8 mouse cellular contexts compared by ENCODE assay signal in the genomic region with DNA sequence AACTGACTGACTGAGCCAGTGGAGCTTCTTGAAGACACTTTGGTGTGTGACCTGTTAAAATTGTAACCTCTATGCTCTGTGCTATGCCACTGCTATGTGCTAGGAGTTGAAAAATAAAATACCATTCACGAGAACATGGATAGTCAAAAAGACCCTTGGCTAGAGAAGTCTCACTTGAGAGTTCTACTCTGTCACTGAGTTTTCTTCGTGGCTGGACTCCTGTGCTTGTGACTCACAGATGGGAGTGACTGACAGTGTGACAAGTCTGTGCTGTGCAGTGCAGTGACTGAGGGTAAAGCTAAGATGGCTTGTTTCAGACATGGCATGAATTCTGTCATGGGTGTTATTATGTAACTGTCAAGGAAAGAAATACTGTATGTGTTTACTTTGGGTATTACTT. TPM values are rescaled to one million over a fixed set of nuclear protein-coding genes. Genes with fewer than 3 reads are reported as not detected.
A peak's percentile ranks its signal among the peaks of the same experiment; 100 is the strongest.
DNase-seq lines count a peak whose midpoint lies in the region; ATAC-seq and TF ChIP-seq lines count a peak whose summit lies in the region.

No protein-coding gene starts in this region.

- no peak for ATAC-seq in lung, embryonic 14.5 days (ENCODE audit: insufficient read depth)
- no peak for ATAC-seq in neural tube, embryonic 14.5 days (ENCODE audit: low read depth)

- WGBS in lung, embryonic 14.5 days: 23% methylated on average over 2 of the region's 2 CpGs
- WGBS in forebrain, embryonic 10.5 days: 67% methylated on average over 2 of the region's 2 CpGs
- 56% methylated on average over 2 of the region's 2 CpGs for WGBS in limb, embryonic 10.5 days
- 52% methylated on average over 2 of the region's 2 CpGs for WGBS in neural tube, embryonic 14.5 days

- no peak overlapping the region for H3K9ac ChIP-seq in lung, embryonic 14.5 days
- no peak overlapping the region for H3K9ac ChIP-seq in neural tube, embryonic 14.5 days (replicated peaks; ENCODE audit: low read depth, low read length)

- 0 out of 2 replicates have a peak overlapping the region, but pooled peaks have one; percentile 4 for H3K4me3 ChIP-seq in lung, embryonic 14.5 days (ENCODE audit: low read depth, low read length)
- peak overlapping the region; percentile 95 for H3K4me3 ChIP-seq in forebrain, embryonic 10.5 days
- H3K4me3 ChIP-seq in limb, embryonic 10.5 days: peak overlapping the region; percentile 99; the same call in 1 of the 2 replicates
- H3K4me3 ChIP-seq in neural tube, embryonic 14.5 days (ENCODE audit: low read depth, low read length): no peak overlapping the region; the same call in 1 of the 2 replicates

- H3K4me2 ChIP-seq in lung, embryonic 14.5 days: peak overlapping the region; percentile 90
- peak overlapping the region; percentile 28; the same call in 1 of the 2 replicates for H3K4me2 ChIP-seq in neural tube, embryonic 14.5 days (ENCODE audit: low read depth, low read length)

- H3K27ac ChIP-seq in lung, embryonic 14.5 days (ENCODE audit: low read depth): no peak overlapping the region
- H3K27ac ChIP-seq in forebrain, embryonic 10.5 days: no peak overlapping the region
- H3K27ac ChIP-seq in limb, embryonic 10.5 days: no peak overlapping the region
- no peak overlapping the region for H3K27ac ChIP-seq in neural tube, embryonic 14.5 days (ENCODE audit: low read depth, low read length)

- H3K4me1 ChIP-seq in lung, embryonic 14.5 days (ENCODE audit: insufficient read depth): peaks cover 20% of the 10 kb centered on the region
- H3K4me1 ChIP-seq in forebrain, embryonic 10.5 days: peaks cover 53% of the 10 kb centered on the region
- peaks cover 41% of the 10 kb centered on the region for H3K4me1 ChIP-seq in limb, embryonic 10.5 days
- H3K4me1 ChIP-seq in neural tube, embryonic 14.5 days (ENCODE audit: control insufficient read depth, insufficient read depth, low read length): peaks cover 31% of the 10 kb centered on the region

- DNase-seq in lung, embryonic 14.5 days: no peak
- DNase-seq in lung, postnatal 36 days: no peak
- no peak for DNase-seq in forebrain, embryonic 10.5 days (ENCODE audit: extremely low spot score, low spot score)
- DNase-seq in limb, embryonic 10.5 days (ENCODE audit: low spot score): no peak
- no peak for DNase-seq in embryo, embryonic 11 days
- no peak for DNase-seq in adrenal gland, adult 8-10 months
- DNase-seq in adrenal gland, postnatal 10 days: no peak

- no peak for TF ChIP-seq CTCF in lung, embryonic 14.5 days (IDR thresholded peaks at IDR 0.05; ENCODE audit: low read depth)

- no peaks in the 10 kb centered on the region for H3K9me3 ChIP-seq in lung, embryonic 14.5 days (ENCODE audit: low read depth, low read length)
- H3K9me3 ChIP-seq in forebrain, embryonic 10.5 days: no peaks in the 10 kb centered on the region
- H3K9me3 ChIP-seq in limb, embryonic 10.5 days (replicated peaks): no peaks in the 10 kb centered on the region
- H3K9me3 ChIP-seq in neural tube, embryonic 14.5 days (ENCODE audit: control insufficient read depth, low read length): no peaks in the 10 kb centered on the region

- no peaks in the 10 kb centered on the region for H3K36me3 ChIP-seq in lung, embryonic 14.5 days (ENCODE audit: insufficient read depth)
- H3K36me3 ChIP-seq in forebrain, embryonic 10.5 days (replicated peaks): no peaks in the 10 kb centered on the region
- H3K36me3 ChIP-seq in limb, embryonic 10.5 days: no peaks in the 10 kb centered on the region
- no peaks in the 10 kb centered on the region for H3K36me3 ChIP-seq in neural tube, embryonic 14.5 days (ENCODE audit: control insufficient read depth, insufficient read depth, low read length)

- no peaks in the 10 kb centered on the region for H3K27me3 ChIP-seq in lung, embryonic 14.5 days (ENCODE audit: insufficient read depth, low read length)
- H3K27me3 ChIP-seq in forebrain, embryonic 10.5 days (ENCODE audit: poor library complexity, severe bottlenecking): no peaks in the 10 kb centered on the region
- no peaks in the 10 kb centered on the region for H3K27me3 ChIP-seq in limb, embryonic 10.5 days (ENCODE audit: low read depth, poor library complexity, severe bottlenecking)
- no peaks in the 10 kb centered on the region for H3K27me3 ChIP-seq in neural tube, embryonic 14.5 days (ENCODE audit: control insufficient read depth, insufficient read depth, low read length)

RNA-seq across cellular contexts. Expression of gene Dyrk1a, which starts 2.6 kb away (rescaled TPM):
- polyA plus RNA-seq in lung, embryonic 14.5 days (2014; fragmentation: Nextera tagmentation; extraction: Ambion mirVana): 11.2 and 11.8 TPM in 2 replicates
- polyA plus RNA-seq in forebrain, embryonic 10.5 days (2016; fragmentation: Nextera tagmentation; extraction: Ambion mirVana): 9.1 TPM in 2 replicates
- polyA plus RNA-seq in limb, embryonic 10.5 days (2016; fragmentation: Nextera tagmentation; extraction: Ambion mirVana): 8.2 and 8.9 TPM in 2 replicates
- polyA plus RNA-seq in neural tube, embryonic 14.5 days (2014; fragmentation: Nextera tagmentation; extraction: Ambion mirVana): 13.9 and 15.9 TPM in 2 replicates
- total RNA-seq in adrenal gland, adult 8-10 months (2022): 10 to 100 TPM; 62.2 to 78.6 (median 69.6) TPM
- total RNA-seq in adrenal gland, postnatal 10 days (2021): 10 to 100 TPM; 59.7 to 62.7 TPM

RNA-seq across cellular contexts. Expression of gene Vps26c, which starts 45.8 kb away (rescaled TPM):
- 54.9 and 63.7 TPM in 2 replicates for polyA plus RNA-seq in lung, embryonic 14.5 days (2014; fragmentation: Nextera tagmentation; extraction: Ambion mirVana)
- polyA plus RNA-seq in forebrain, embryonic 10.5 days (2016; fragmentation: Nextera tagmentation; extraction: Ambion mirVana): 55.8 and 56.1 TPM in 2 replicates
- 53.2 and 57.9 TPM in 2 replicates for polyA plus RNA-seq in limb, embryonic 10.5 days (2016; fragmentation: Nextera tagmentation; extraction: Ambion mirVana)
- 95.4 and 101 TPM in 2 replicates for polyA plus RNA-seq in neural tube, embryonic 14.5 days (2014; fragmentation: Nextera tagmentation; extraction: Ambion mirVana)
- 10 to 100 TPM; 54.3 to 68.1 (median 64.4) TPM for total RNA-seq in adrenal gland, adult 8-10 months (2022)
- total RNA-seq in adrenal gland, postnatal 10 days (2021): 10 to 100 TPM; 40.8 to 52.8 TPM
